Mouse (Mus musculus): Measurements from ENCODE around the gene Tspan10. TPM values are rescaled to one million over a fixed set of nuclear protein-coding genes. Genes with fewer than 3 reads are reported as not detected.

Tspan10 gene
- polyA plus RNA-seq, 1 experiment = not detected

GRCm38 (mm10) chr11:120444106-120444505 is 1.7 kb downstream of the Tspan10 start:
- TF ChIP-seq GATA1 (IDR thresholded peaks at IDR 0.05; ENCODE audit: low read length) = no peak

- TF ChIP-seq GATA1 (IDR thresholded peaks at IDR 0.05; ENCODE audit: low read length) = no peak
These were observed 3.0 kb downstream of the Tspan10 start for GRCm38 (mm10) chr11:120445475-120445874.

DNA sequence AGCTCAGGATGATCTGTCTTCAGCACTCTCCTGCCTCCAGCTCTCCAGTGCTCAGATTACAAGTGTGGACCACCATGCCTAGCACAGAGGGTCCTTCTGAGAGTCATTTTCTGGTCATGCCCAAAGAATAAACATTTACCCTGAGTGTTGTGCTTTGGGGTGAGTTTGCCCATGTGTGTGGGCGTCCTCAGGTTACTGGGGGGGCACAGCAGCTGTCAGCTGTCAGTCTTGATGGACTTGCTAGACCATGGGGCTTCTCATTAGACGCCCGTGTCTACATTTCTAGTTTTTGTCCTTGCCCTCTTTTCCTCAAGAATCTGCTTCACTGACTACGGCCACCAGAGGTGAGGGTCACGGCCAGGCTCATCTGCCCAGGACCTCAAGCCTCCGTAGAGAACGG is 4.7 kb downstream of the Tspan10 start:
- no peak for TF ChIP-seq GATA1 (IDR thresholded peaks at IDR 0.05; ENCODE audit: low read length)

- TF ChIP-seq GATA1 (IDR thresholded peaks at IDR 0.05; ENCODE audit: low read length) = no peak
These were observed 9.8 kb downstream of the Tspan10 start for GRCm38 (mm10) chr11:120452246-120452645.

- no peak for TF ChIP-seq GATA1 (IDR thresholded peaks at IDR 0.05; ENCODE audit: low read length)
These were observed 10.9 kb downstream of the Tspan10 start, which contains the start of gene Pde6g for GRCm38 (mm10) chr11:120453306-120453705. Pde6g (minus strand) TSS chr11:120453500.

DNA sequence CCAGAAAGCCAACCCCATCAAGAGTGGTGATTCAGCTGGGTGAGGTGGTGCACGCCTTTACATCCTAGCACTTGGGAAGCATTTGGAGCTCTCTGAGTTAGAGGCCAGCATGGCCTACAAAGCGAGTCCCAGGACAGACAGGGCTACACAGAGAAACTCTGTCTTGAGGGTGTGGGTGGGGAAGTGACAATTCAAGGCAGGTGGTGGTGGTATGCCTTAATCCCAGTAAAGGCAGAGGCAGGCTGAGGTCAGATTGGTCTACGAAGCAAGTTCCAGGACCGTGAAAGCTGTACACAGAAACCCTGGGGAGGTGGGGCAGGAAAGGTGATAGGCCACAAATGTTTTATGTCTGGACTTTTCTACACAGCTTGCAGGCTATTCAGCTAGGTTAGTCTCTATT is 12.5 kb downstream of the Tspan10 start:
- no peak for TF ChIP-seq GATA1 (IDR thresholded peaks at IDR 0.05; ENCODE audit: low read length)

GRCm38 (mm10) chr11:120455413-120455812 is 13.0 kb downstream of the Tspan10 start:
- no peak for TF ChIP-seq GATA1 (IDR thresholded peaks at IDR 0.05; ENCODE audit: low read length)

DNA sequence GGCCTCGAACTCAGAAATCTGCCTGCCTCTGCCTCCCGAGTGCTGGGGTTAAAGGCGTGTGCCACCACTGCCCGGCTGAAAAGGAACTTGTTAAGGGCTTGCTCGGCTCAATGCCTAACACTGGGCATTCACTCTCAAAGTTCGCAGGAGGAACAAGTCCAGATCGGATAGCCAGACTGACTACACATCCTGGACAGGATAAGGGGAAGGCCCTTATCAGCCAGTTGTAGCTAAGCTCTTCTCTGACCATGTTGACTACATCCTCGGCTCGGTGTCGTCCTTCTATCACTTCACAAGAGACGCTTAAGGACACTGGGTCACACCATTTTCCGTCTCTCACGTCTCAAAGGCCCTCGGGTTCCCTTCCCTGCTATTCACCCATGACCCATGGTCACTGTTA is 14.9 kb downstream of the Tspan10 start:
- TF ChIP-seq GATA1 (IDR thresholded peaks at IDR 0.05; ENCODE audit: low read length) = no peak

- TF ChIP-seq GATA1 (IDR thresholded peaks at IDR 0.05; ENCODE audit: low read length) = no peak
These were observed 15.6 kb downstream of the Tspan10 start, which contains the start of the genes Oxld1 and Ccdc137 for GRCm38 (mm10) chr11:120457772-120458751. Oxld1 (minus strand) TSS chr11:120458068. Ccdc137 (plus strand) TSS chr11:120458115.

- TF ChIP-seq GATA1 (IDR thresholded peaks at IDR 0.05; ENCODE audit: low read length) = no peak
These were observed 16.6 kb downstream of the Tspan10 start for GRCm38 (mm10) chr11:120458847-120459597.

GRCm38 (mm10) chr11:120463536-120463935 is 21.1 kb downstream of the Tspan10 start:
- TF ChIP-seq GATA1 (IDR thresholded peaks at IDR 0.05; ENCODE audit: low read length) = no peak

DNA sequence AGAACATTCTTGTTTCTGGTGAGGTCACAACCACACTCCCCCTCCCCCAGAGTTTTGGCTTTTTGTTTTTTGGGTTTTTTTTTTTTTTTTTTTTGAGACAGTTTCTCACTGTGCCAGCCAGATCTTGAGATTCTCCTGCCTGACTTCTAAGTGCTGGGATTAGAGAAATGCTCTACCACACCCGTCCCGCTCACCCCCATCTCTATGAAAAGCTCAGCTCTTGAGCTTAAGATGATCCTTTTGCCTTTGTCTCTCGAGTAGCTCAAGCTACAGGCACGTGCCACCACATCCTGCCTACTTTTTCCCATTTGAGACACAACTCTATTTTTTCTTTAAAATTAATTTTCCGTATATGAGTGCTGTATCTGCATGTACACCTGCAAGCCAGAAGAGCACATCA is 21.9 kb downstream of the Tspan10 start:
- TF ChIP-seq GATA1 (IDR thresholded peaks at IDR 0.05; ENCODE audit: low read length) = no peak

DNA sequence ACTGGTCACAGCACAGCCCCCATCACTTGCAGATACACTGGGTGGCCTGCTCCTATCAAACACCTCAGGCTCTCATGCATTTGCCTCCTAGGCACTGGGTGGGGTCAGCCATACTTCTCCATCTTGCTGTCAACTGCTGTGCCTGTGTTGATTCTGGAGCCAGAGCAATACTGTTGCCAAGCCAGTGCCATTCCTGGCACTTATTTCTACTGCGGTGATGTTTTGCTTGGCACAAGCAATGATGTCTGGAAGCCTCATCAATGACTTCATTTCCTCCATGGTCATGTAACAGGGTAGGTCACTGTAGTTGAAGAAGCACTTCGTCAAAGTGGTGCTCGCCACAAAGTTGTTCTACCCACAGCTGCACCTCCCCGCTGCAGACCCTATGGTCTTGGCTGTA is 23.1 kb downstream of the Tspan10 start:
- TF ChIP-seq GATA1 (IDR thresholded peaks at IDR 0.05; ENCODE audit: low read length) = no peak

GRCm38 (mm10) chr11:120467051-120467735 is 24.7 kb downstream of the Tspan10 start, which contains the start of gene Arl16:
Arl16 (minus strand) TSS chr11:120467607.
- no peak for TF ChIP-seq GATA1 (IDR thresholded peaks at IDR 0.05; ENCODE audit: low read length)

DNA sequence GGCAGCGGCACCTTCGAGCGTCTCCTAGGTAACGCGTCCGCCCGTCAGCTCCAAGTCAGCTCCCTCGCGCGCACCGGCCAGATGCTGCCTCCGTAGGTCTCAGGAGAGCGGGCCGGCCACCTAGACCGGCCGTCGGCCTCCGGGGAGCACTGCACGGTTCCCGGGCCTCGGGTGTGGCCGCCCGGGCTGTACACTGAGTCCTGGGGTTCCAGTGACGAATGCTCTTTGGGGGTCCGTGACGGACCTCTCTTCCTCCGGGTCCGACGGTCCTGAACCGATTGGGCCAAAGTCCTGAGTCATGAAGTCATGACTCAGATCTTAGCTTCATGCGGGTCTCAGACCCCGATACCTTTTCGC is 25.3 kb downstream of the Tspan10 start:
- no peak for TF ChIP-seq GATA1 (IDR thresholded peaks at IDR 0.05; ENCODE audit: low read length)

GRCm38 (mm10) chr11:120472052-120472451 is 29.6 kb downstream of the Tspan10 start:
- no peak for TF ChIP-seq GATA1 (IDR thresholded peaks at IDR 0.05; ENCODE audit: low read length)

Measured in G1E-ER4 (cell line).